Mouse (Mus musculus) lung, adult 18-20 months (tissue): ENCODE data around the gene Bnipl.
"Not testable (repeated sequence)": the region's sequence is repeated elsewhere in the genome, so short reads cannot be mapped to it uniquely, and the experiment has no call there.

Experiments
- DNase-seq, 2 experiments: peaks; one replicate each; pipeline ENCODE4 v3.0.0; 2022; ENCODE audit warnings: mixed read lengths in 2 of 2

Bnipl gene

GRCm38 (mm10) chr3:95235386-95236301 is 15.3 kb downstream of the Bnipl start:
- no peak for DNase-seq

DNA sequence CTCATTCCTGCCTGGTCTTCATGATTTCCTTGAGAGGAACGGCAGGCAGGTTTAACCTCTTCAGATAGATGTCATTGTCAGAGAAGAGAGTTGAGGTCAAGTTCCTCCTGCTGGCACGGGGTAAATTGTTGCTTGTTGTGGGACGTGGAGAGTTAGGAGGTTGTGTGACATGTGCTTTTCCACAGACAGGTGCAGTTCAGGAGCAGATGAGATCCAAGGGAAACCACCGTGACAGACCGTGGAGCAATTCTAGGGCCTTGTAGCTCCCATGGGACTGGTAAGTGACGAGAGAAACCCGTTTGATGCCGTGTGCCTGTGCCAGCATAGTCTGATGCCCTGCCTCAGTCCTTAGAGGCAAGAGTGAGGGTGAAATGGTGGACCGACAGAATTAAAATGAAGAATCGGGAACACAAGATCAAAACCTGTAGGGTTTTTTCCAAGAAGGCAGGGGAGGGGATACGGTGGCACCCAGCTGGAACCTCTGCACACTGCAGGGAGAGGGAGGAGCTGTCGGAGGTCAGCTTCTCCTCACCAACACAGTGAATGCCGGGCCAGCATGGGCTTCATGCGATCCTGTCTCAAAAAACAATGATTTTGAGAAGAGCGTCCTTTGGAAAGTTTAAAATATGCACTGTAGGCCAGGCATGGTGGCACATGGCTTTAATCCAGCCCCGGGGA is 17.6 kb downstream of the Bnipl start:
- DNase-seq = no peak

GRCm38 (mm10) chr3:95232771-95233170 is 18.2 kb downstream of the Bnipl start:
- DNase-seq = peak; percentile 58 to 65

- peak; percentile 64 to 73 for DNase-seq
These were observed 19.4 kb downstream of the Bnipl start, which contains the start of gene Mllt11 for GRCm38 (mm10) chr3:95231298-95232221. Gene Mllt11 (minus strand): TSS chr3:95232171.

GRCm38 (mm10) chr3:95230495-95231297 is 20.3 kb downstream of the Bnipl start:
- DNase-seq = peak in 1 of 2 experiments; percentile 47

- peak; percentile 53 to 58 for DNase-seq
These were observed 21.1 kb downstream of the Bnipl start for GRCm38 (mm10) chr3:95229781-95230494.

DNA sequence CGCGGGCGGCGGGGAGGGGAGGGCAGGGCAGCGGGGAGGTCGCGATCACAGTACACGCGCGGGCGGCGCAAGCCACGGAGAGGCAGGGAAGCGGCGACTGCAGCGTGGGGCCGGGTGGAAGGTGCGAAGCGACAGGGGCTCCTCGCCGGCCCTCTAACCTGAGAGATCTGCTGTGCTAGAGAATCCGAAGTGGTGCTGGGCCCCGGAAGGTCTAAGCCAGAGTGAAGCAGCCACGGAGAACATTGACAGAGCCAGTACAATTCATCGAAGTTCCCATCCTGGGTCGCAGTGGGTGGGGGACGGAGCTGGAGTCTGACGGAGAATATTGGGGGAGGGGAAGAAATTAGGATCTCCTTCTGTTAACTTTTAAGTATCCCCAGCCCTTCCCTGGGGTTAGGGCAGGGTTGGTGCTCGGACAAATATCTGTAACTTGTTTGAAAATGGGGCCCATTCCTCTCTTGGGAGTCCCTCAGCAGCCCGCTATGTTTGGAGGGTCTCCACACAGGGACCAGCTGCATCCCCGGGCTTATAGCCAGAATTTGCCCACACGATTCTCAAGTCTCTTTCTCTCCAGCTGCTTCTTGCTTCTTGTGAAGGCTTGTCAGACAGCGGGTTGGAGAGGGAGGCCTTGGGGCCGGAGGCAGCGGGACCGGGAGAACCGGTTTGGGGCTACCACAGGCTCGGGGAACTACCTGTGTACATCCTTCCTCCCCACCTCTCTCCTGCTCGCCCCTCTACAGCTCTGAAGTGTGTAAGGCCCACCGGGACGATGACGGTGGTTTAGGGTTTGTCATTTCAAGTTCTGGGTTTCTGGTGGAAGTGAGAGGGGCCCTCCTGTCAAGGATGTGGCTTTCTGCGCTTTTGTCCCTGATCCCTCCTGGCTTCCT is 21.9 kb downstream of the Bnipl start:
- peak; percentile 81 to 86 for DNase-seq

DNA sequence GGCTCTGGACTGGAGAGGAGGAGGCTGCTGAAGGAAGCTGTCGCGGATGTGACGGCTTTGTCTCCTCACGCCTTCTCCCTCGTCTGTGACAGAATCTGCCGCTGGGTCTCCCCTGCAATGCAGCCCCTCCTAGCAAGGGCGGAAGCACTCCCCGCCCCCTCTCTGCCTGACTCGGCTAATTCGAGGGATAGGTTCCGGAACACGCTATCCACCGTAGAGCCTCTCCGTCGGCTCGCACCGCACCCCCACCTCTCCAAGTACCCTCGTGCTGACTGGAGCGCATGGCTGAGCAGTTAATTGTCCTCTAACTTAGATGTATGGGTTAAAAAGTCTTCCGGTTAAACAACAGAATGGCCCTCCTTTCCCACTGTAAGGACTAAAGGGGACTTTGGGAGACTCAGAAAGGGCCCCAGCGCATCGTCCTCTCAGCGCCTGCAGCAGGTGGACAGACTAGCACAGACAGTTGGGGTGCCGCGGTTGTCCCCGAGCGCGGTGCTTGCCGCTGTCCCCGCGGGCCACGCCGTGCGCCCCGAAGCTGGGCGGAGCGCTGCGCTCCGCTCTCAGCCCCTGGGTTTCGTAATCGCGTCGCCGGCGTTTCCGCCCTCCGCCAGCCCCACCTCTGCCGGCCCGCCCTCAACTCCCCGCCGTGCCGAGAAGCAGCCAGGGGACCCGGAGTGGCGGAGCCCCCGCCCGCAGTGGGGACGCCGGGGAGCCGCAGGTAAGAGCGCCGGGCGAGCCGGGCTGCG is 22.7 kb downstream of the Bnipl start, which contains the start of gene Cdc42se1:
TSS of gene Cdc42se1 (plus strand) at position 585 of the 746 bp plus-strand sequence.
- peak; percentile 91 to 93 for DNase-seq

DNA sequence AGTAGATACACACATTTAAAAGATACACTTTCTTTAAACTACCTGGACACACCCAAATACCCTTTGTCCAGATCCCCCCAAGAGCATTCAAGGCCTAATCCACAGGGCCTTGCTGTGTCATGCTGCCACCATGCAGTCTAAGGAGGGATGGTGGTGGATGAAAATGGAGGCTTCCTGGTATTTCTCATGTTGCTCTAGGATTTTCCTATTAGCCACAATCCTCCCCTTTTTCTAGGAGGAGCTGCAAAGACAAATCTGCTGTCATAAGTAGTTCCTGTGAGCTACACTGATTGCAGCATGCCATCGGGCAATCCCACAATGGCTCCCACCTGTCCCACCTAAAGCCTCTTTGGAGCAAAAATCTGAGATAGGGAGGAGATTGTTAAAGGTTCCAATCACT is 23.8 kb downstream of the Bnipl start:
- no peak for DNase-seq

DNA sequence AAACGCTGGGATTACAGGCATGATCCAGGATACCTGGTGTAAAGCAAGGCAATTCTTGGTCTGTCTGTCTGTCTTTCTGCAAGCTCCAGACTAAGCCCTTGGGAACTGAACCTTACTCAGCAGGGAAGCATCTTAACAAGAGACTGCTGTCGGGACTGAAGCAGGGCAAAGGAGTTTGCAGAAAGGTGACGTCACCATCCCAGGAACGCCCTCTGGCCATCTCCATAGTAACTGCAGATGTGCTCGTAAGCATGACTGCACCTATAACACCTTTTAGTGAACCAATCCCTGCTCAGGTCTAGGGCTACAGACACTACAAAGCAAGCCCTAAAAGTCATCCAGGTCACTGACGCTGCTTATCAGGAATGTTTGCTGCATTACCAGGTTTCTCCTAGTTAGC is 26.7 kb downstream of the Bnipl start:
- peak in 1 of 2 experiments; percentile 49 for DNase-seq

DNA sequence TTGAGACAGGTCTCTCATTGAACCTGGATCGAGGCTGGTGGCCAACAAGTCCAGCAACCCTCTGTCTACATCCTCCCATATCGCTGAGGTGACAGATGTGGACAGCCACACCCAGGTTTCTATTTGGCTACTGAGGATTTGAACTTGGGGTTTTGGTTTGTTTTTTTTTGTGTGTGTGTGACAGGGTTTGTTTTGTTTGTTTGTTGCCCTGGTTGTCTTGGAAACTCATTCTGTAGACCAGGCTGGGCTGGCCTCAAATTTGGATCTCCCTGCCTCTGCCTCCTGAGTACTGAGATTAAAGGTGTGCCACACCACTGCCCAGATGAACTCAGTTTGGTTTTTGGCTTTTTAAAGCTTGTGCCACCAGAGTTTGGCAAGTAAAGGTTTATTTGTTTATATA is 28.0 kb downstream of the Bnipl start:
- no peak for DNase-seq

DNA sequence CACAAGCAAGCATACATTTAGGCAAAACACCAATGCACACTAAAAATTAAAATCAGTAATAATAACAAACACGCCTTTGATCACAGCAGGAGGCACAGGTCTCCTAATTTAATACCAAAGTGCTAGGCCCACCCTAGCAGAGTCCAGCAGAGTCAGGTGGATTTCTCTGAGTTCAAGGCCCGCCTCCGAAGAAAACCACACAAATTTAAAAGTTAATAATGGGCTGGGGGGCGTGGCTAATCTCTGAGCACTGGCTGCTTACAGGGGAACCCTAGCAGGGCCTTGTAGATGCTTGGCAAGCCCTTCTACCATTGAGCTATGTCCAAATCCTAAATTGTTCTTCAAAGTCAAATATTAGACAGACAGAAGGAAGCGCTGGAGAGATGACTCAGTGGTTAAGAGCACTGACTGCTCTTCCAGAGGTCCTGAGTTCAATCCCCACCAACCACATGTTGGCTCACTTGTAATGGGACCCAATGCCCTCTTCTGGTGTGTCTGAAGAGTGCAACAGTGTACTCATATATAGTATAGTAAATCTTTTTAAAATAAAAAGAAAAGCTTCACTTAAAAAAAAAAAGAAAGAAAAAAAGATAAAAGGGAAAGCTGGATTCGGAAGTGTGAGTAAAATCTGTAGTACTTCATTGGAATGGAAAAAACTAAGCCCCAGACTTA is 32.4 kb downstream of the Bnipl start:
- no peak for DNase-seq

GRCm38 (mm10) chr3:95217255-95218134 is 33.5 kb downstream of the Bnipl start, which contains the start of gene Gabpb2:
Gene Gabpb2 (minus strand): TSS chr3:95217916.
- DNase-seq = peak; percentile 95 to 97

- no peak for DNase-seq
These were observed 34.2 kb downstream of the Bnipl start for GRCm38 (mm10) chr3:95216655-95217254.

DNA sequence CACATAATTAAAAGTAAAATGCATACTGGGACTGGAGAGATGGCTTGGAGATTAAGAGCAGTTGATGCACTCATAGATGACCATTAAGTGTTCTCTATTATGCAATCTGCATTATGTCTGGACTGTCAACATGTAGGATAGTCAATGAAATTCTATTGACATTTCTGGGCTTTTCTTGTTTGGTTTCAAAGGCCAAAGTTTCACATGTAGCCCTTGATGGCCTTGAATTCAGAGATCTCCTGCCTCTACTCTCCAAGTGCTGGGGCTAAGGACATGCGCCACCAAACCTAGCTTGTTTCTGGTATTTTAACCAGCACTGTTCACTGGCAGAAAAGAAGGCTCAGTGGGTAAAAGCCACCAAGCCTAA is 37.4 kb downstream of the Bnipl start:
- DNase-seq = no peak

GRCm38 (mm10) chr3:95212889-95213608 is 37.9 kb downstream of the Bnipl start:
- not testable (repeated sequence) for DNase-seq
